Mouse (Mus musculus) CH12.LX (cell line): ENCODE measurements around the gene Gm10447. TPM values are rescaled to one million over a fixed set of nuclear protein-coding genes. Genes with fewer than 3 reads are reported as not detected.

Experiments
- DNase-seq: peaks from one replicate; pipeline ENCODE4 v3.0.0-alpha.2; 2013; ENCODE audit errors: extremely low read depth
- H3K27ac ChIP-seq: 2 replicates; pipeline ENCODE4 v1.5.1; 2012; ENCODE audit warnings: low read depth, mild to moderate bottlenecking, control low read depth, moderate library complexity; ENCODE audit not compliant: insufficient read depth
- H3K27me3 ChIP-seq: replicated peaks from 2 replicates; pipeline ENCODE3; 2012; ENCODE audit warnings: inconsistent platforms
- H3K36me3 ChIP-seq, 2 experiments: replicated peaks in 1 of 2; 2 replicates each; pipeline versions ENCODE3 to v1.6.1; 2012; ENCODE audit warnings: inconsistent platforms in 1 of 2, low read length in 1 of 2, mild to moderate bottlenecking in 1 of 2, mixed read lengths in 1 of 2, moderate library complexity in 1 of 2; ENCODE audit not compliant: control insufficient read depth in 1 of 2, insufficient read depth in 1 of 2
- H3K4me1 ChIP-seq, 2 experiments: 2 replicates each; pipeline ENCODE4 v1.6.1; 2012; ENCODE audit warnings: inconsistent platforms in 1 of 2, moderate library complexity in 1 of 2; ENCODE audit not compliant: insufficient read depth in 2 of 2, control insufficient read depth in 1 of 2
- H3K4me2 ChIP-seq: 2 replicates; pipeline ENCODE4 v1.6.1; 2012; ENCODE audit warnings: low read depth, mild to moderate bottlenecking, control low read depth; ENCODE audit not compliant: poor library complexity, insufficient read depth, severe bottlenecking
- H3K4me3 ChIP-seq, 3 experiments: fragments of 150-350 bp in 1 of 3; sonication (generic) in 1 of 3; replicated peaks in 1 of 3; 2 replicates each; pipeline versions ENCODE3 to v1.5.1; 2011 to 2012; ENCODE audit warnings: low read depth in 2 of 3, low read length in 2 of 3, mild to moderate bottlenecking in 2 of 3, moderate library complexity in 2 of 3, control low read depth in 1 of 3, improper control_type of control experiment in 1 of 3, inconsistent platforms in 1 of 3, mixed read lengths in 1 of 3; ENCODE audit not compliant: poor library complexity in 1 of 3
- H3K79me2 ChIP-seq: replicated peaks from 2 replicates; pipeline ENCODE4 v1.6.1; 2012; ENCODE audit warnings: mild to moderate bottlenecking, moderate library complexity; ENCODE audit not compliant: control insufficient read depth, poor library complexity, insufficient read depth, severe bottlenecking; ENCODE audit errors: extremely low read depth
- H3K9ac ChIP-seq: 2 replicates; pipeline ENCODE4 v1.6.1; 2012; ENCODE audit warnings: low read depth, mild to moderate bottlenecking, control low read depth, moderate library complexity; ENCODE audit not compliant: insufficient read depth
- H3K9me3 ChIP-seq: replicated peaks from 2 replicates; pipeline ENCODE3; 2012; ENCODE audit warnings: low read length, inconsistent platforms, mixed read lengths
- E2F4 ChIP-seq: IDR thresholded peaks from 2 replicates; pipeline ENCODE4 v1.6.1; 2011; ENCODE audit warnings: low read depth, low read length, improper control_type of control experiment; ENCODE audit not compliant: insufficient replicate concordance
- EP300 ChIP-seq: IDR thresholded peaks from 2 replicates; pipeline ENCODE4 v1.6.1; 2011; ENCODE audit warnings: low read length, improper control_type of control experiment
- ETS1 ChIP-seq: conservative IDR thresholded peaks from 2 replicates; pipeline ENCODE4 v1.6.1; 2012; ENCODE audit warnings: low read depth, mild to moderate bottlenecking, inconsistent platforms, low read length, improper control_type of control experiment, moderate library complexity
- HCFC1 ChIP-seq: IDR thresholded peaks from 2 replicates; pipeline ENCODE4 v1.6.1; 2012; ENCODE audit warnings: low read depth, mild to moderate bottlenecking, inconsistent platforms, low read length, improper control_type of control experiment
- IRF4 ChIP-seq: IDR thresholded peaks from 2 replicates; pipeline ENCODE4 v1.6.1; 2014; ENCODE audit warnings: low read depth, mild to moderate bottlenecking, inconsistent platforms, low read length, improper control_type of control experiment
- MAX ChIP-seq: IDR thresholded peaks from 2 replicates; pipeline ENCODE4 v1.6.1; 2011; ENCODE audit warnings: low read length, improper control_type of control experiment
- MEF2A ChIP-seq: IDR thresholded peaks from 2 replicates; pipeline ENCODE4 v1.6.1; 2014; ENCODE audit warnings: low read depth, mild to moderate bottlenecking, inconsistent platforms, low read length, improper control_type of control experiment, borderline replicate concordance
- MYC ChIP-seq: IDR thresholded peaks from 2 replicates; pipeline ENCODE4 v1.6.1; 2011; ENCODE audit warnings: low read depth, mild to moderate bottlenecking, improper control_type of control experiment, low read length
- PAX5 ChIP-seq: IDR thresholded peaks from 2 replicates; pipeline ENCODE4 v1.6.1; 2012; ENCODE audit warnings: low read length, inconsistent platforms, mixed read lengths
- RAD21 ChIP-seq: IDR thresholded peaks from 2 replicates; pipeline ENCODE4 v1.6.1; 2011; ENCODE audit warnings: low read depth, mild to moderate bottlenecking, low read length, improper control_type of control experiment, moderate library complexity
- SMC3 ChIP-seq: IDR thresholded peaks from 2 replicates; pipeline ENCODE4 v1.6.1; 2011; ENCODE audit warnings: low read depth, low read length, improper control_type of control experiment
- TBP ChIP-seq: conservative IDR thresholded peaks from 2 replicates; pipeline ENCODE4 v1.6.1; 2011; ENCODE audit warnings: low read depth, low read length, improper control_type of control experiment
- TCF12 ChIP-seq: IDR thresholded peaks from 2 replicates; pipeline ENCODE4 v1.6.1; 2014; ENCODE audit warnings: low read depth, mild to moderate bottlenecking, inconsistent platforms, low read length, improper control_type of control experiment
- UBTF ChIP-seq: IDR thresholded peaks from 2 replicates; pipeline ENCODE4 v1.6.1; 2012; ENCODE audit warnings: low read depth, mild to moderate bottlenecking, inconsistent platforms, low read length, improper control_type of control experiment, moderate library complexity
- ZC3H11A ChIP-seq: IDR thresholded peaks from 2 replicates; pipeline ENCODE4 v1.6.1; 2012; ENCODE audit warnings: low read depth, mild to moderate bottlenecking, inconsistent platforms, low read length, improper control_type of control experiment
- ZMIZ1 ChIP-seq: IDR thresholded peaks from 2 replicates; pipeline ENCODE4 v1.6.1; 2012; ENCODE audit warnings: low read depth, mild to moderate bottlenecking, inconsistent platforms, low read length, improper control_type of control experiment
- dilution Hi-C: fragments of 300-500 bp; cut with MboI; formaldehyde crosslinking; loops from 2 replicates; pipeline ENCODE4 v1.14.3; 2020; ENCODE audit warnings: low sequenced_read_pairs; ENCODE audit not compliant: extremely low pct_unique_long_range_greater_than_20kb, extremely low pct_ligation_motif_present
- in situ Hi-C: fragments of 300-500 bp; cut with MboI; formaldehyde crosslinking; loops from 3 replicates; pipeline ENCODE4 v1.14.3; 2019; ENCODE audit warnings: low sequenced_read_pairs, low pct_ligation_motif_present, low pct_unique_long_range_greater_than_20kb, mixed read lengths
- polyA plus RNA-seq: library from polyadenylated mRNA; unstranded; fragments of >175 nt; gene quantifications from 2 replicates; pipeline ENCODE4 v1.2.1, GENCODE M21; 2012; ENCODE audit warnings: low read depth; ENCODE audit not compliant: insufficient read length
- total RNA-seq, 2 experiments: library from RNA; depleted of rRNA; stranded (reverse); fragments of 300-350 nt in 1 of 2; fragments of >200 nt in 1 of 2; gene quantifications; 2 replicates each; pipeline ENCODE4 v1.2.3; 2012 to 2014

Gene Gm10447
- total and polyA plus RNA-seq, 3 experiments = not detected

GRCm38 (mm10) chr11:53461727-53462126 lies 4.8 kb upstream of the Gm10447 start:
- dilution Hi-C loops (no loop called here), in situ Hi-C loops (loop anchor here (10.0 kb wide), 1 partner anchor 393 kb away; the partner anchor contains the start of gene Gm12216)
- Histone ChIP-seq H3K79me2 (no peaks in the 10 kb centered on the region), H3K4me3 (no peak overlapping the region), H3K9me3 (peaks cover 5% of the 10 kb centered on the region), H3K36me3 (no peaks in the 10 kb centered on the region), H3K9ac (no peak overlapping the region), H3K4me1 (peaks cover 0 to 4% of the 10 kb centered on the region in 2 experiments; a peak in 2 of 4 replicates), H3K4me2 (no peak overlapping the region), H3K27ac (no peak overlapping the region), H3K27me3 (no peaks in the 10 kb centered on the region)
- DNase-seq = no peak
- no peak for TF ChIP-seq EP300
- no peak for TF ChIP-seq TBP
- TF ChIP-seq HCFC1 = no peak
- no peak for TF ChIP-seq SMC3
- no peak for TF ChIP-seq ZMIZ1
- TF ChIP-seq ETS1 = no peak
- TF ChIP-seq MEF2A = no peak
- no peak for TF ChIP-seq PAX5
- no peak for TF ChIP-seq RAD21

DNA sequence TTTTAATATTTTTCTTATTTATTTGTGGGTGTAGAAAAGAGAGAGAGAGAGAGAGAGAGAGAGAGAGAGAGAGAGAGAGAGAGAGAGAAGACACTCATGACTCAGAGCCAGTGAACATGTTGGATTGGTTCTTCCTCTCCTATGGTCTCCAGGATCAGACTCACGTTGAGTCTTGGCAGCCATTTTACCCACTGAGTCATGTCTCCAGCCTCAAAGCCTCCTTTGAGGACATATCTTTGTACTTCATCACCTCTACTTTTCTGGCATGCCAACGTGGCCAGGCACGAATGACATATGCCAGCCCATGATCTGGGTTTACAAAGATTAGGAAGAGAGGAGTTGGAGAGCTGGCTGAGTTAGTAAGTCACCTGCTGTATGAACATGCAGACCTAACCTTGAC lies 3.3 kb upstream of the Gm10447 start:
- Histone ChIP-seq H3K4me3 (no peak overlapping the region), H3K36me3 (no peaks in the 10 kb centered on the region), H3K9me3 (peaks cover 5% of the 10 kb centered on the region), H3K9ac (no peak overlapping the region), H3K4me1 (peaks cover 0 to 4% of the 10 kb centered on the region in 2 experiments; a peak in 2 of 4 replicates), H3K27me3 (no peaks in the 10 kb centered on the region), H3K4me2 (no peak overlapping the region), H3K27ac (no peak overlapping the region), H3K79me2 (no peaks in the 10 kb centered on the region)
- dilution Hi-C loops (no loop called here), in situ Hi-C loops (loop anchor here (10.0 kb wide), 1 partner anchor 395 kb away; the partner anchor contains the start of gene Gm12216)
- no peak for TF ChIP-seq TCF12
- TF ChIP-seq UBTF = no peak
- no peak for TF ChIP-seq MAX
- no peak for TF ChIP-seq ZC3H11A
- no peak for TF ChIP-seq IRF4
- no peak for TF ChIP-seq ZMIZ1
- TF ChIP-seq MYC = no peak
- no peak for TF ChIP-seq E2F4
- no peak for DNase-seq
